Mouse (Mus musculus): ENCODE results near the gene Osgin1.
A peak's percentile ranks its signal among the peaks of the same experiment; 100 is the strongest.

Gene Osgin1

GRCm38 (mm10) chr8:119442013-119442412 lies 8.1 kb downstream of the Osgin1 start:
- no peak for DNase-seq (ENCODE audit: low spot score)

GRCm38 (mm10) chr8:119442970-119443369 lies 9.0 kb downstream of the Osgin1 start:
- DNase-seq (ENCODE audit: low spot score) = no peak

- peak; percentile 51 for DNase-seq (ENCODE audit: low spot score)
Measured at GRCm38 (mm10) chr8:119446211-119446989, 12.5 kb downstream of the Osgin1 start, which contains the start of gene Necab2. Gene Necab2 (plus strand): TSS chr8:119446719.

- no peak for DNase-seq (ENCODE audit: low spot score)
Measured at GRCm38 (mm10) chr8:119446990-119447780, 13.3 kb downstream of the Osgin1 start.

GRCm38 (mm10) chr8:119447781-119448170 lies 13.9 kb downstream of the Osgin1 start:
- no peak for DNase-seq (ENCODE audit: low spot score)

GRCm38 (mm10) chr8:119449627-119450026 lies 15.7 kb downstream of the Osgin1 start:
- no peak for DNase-seq (ENCODE audit: low spot score)

- no peak for DNase-seq (ENCODE audit: low spot score)
Measured at GRCm38 (mm10) chr8:119451131-119451530, 17.2 kb downstream of the Osgin1 start.

GRCm38 (mm10) chr8:119452919-119453318 lies 19.0 kb downstream of the Osgin1 start:
- no peak for DNase-seq (ENCODE audit: low spot score)

- DNase-seq (ENCODE audit: low spot score) = no peak
Measured at GRCm38 (mm10) chr8:119456045-119456444, 22.1 kb downstream of the Osgin1 start.

GRCm38 (mm10) chr8:119459724-119460123 lies 25.8 kb downstream of the Osgin1 start:
- no peak for DNase-seq (ENCODE audit: low spot score)

GRCm38 (mm10) chr8:119461356-119461755 lies 27.4 kb downstream of the Osgin1 start:
- DNase-seq (ENCODE audit: low spot score) = no peak

- DNase-seq (ENCODE audit: low spot score) = no peak
Measured at GRCm38 (mm10) chr8:119463709-119464108, 29.8 kb downstream of the Osgin1 start.

- DNase-seq (ENCODE audit: low spot score) = no peak
Measured at GRCm38 (mm10) chr8:119466105-119466504, 32.2 kb downstream of the Osgin1 start.

- DNase-seq (ENCODE audit: low spot score) = no peak
Measured at GRCm38 (mm10) chr8:119466794-119467193, 32.9 kb downstream of the Osgin1 start.

- no peak for DNase-seq (ENCODE audit: low spot score)
Measured at GRCm38 (mm10) chr8:119468091-119468490, 34.2 kb downstream of the Osgin1 start.

- no peak for DNase-seq (ENCODE audit: low spot score)
Measured at GRCm38 (mm10) chr8:119478684-119479083, 44.8 kb downstream of the Osgin1 start.

- no peak for DNase-seq (ENCODE audit: low spot score)
Measured at GRCm38 (mm10) chr8:119484145-119484896, 50.4 kb downstream of the Osgin1 start.

- no peak for DNase-seq (ENCODE audit: low spot score)
Measured at GRCm38 (mm10) chr8:119487093-119487492, 53.2 kb downstream of the Osgin1 start.
